Mouse (Mus musculus) myocyte (in vitro differentiated cells): ENCODE measurements around the gene Myo9b. TPM values are rescaled to one million over a fixed set of nuclear protein-coding genes. Genes with fewer than 3 reads are reported as not detected.

ENCODE experiments used
- H3K27me3 ChIP-seq: one replicate; pipeline ENCODE4 v1.6.1; 2011; ENCODE audit not compliant: control insufficient read depth, insufficient read depth, insufficient read length
- H3K36me3 ChIP-seq: one replicate; pipeline ENCODE4 v1.6.1; 2011; ENCODE audit not compliant: control insufficient read depth, insufficient read depth
- H3K4me2 ChIP-seq: one replicate; pipeline ENCODE4 v1.6.1; 2011; ENCODE audit warnings: low read depth, control low read depth
- H3K4me3 ChIP-seq: one replicate; pipeline ENCODE4 v1.5.1; 2011; ENCODE audit warnings: mild to moderate bottlenecking, control low read depth, moderate library complexity
- H3K79me2 ChIP-seq: one replicate; pipeline ENCODE4 v1.6.1; 2011; ENCODE audit not compliant: control insufficient read depth, insufficient read depth
- H3ac ChIP-seq: one replicate; pipeline ENCODE4 v1.6.1; 2011; ENCODE audit not compliant: control insufficient read depth, insufficient read length
- CEBPB ChIP-seq: IDR thresholded peaks from 2 replicates; pipeline ENCODE4 v1.6.1; 2011; ENCODE audit warnings: mild to moderate bottlenecking, moderate library complexity; ENCODE audit not compliant: poor library complexity, insufficient read depth, severe bottlenecking
- E2F4 ChIP-seq: IDR thresholded peaks from one replicate; pipeline ENCODE4 v1.6.1; 2011; ENCODE audit warnings: mild to moderate bottlenecking, control low read depth, moderate library complexity; ENCODE audit not compliant: insufficient read depth
- MAX ChIP-seq: IDR thresholded peaks from one replicate; pipeline ENCODE4 v1.6.1; 2011; ENCODE audit warnings: low read depth, mild to moderate bottlenecking, control low read depth
- MYOD1 ChIP-seq, 3 experiments: IDR thresholded peaks; one replicate each; pipeline ENCODE4 v1.6.1; 2011; ENCODE audit warnings: control low read depth in 2 of 3, low read depth in 2 of 3, mild to moderate bottlenecking in 2 of 3, moderate library complexity in 1 of 3; ENCODE audit not compliant: insufficient read length in 2 of 3, control insufficient read depth in 1 of 3
- MYOG ChIP-seq, 3 experiments: IDR thresholded peaks; one replicate each; pipeline ENCODE4 v1.6.1; 2011; ENCODE audit warnings: control low read depth in 2 of 3, low read depth in 2 of 3, mild to moderate bottlenecking in 2 of 3; ENCODE audit not compliant: insufficient read length in 2 of 3, control insufficient read depth in 1 of 3, insufficient read depth in 1 of 3
- POLR2A ChIP-seq: IDR thresholded peaks from one replicate; pipeline ENCODE4 v1.6.1; 2011; ENCODE audit warnings: low read depth, mild to moderate bottlenecking, control low read depth, moderate library complexity; ENCODE audit not compliant: insufficient read length
- POLR2AphosphoS2 ChIP-seq: IDR thresholded peaks from one replicate; pipeline ENCODE4 v1.6.1; 2011; ENCODE audit warnings: low read depth, control low read depth; ENCODE audit not compliant: insufficient read length
- REST ChIP-seq: IDR thresholded peaks from one replicate; pipeline ENCODE4 v1.6.1; 2011; ENCODE audit warnings: mild to moderate bottlenecking, control low read depth, moderate library complexity; ENCODE audit not compliant: insufficient read depth, insufficient read length
- SRF ChIP-seq: IDR thresholded peaks from one replicate; pipeline ENCODE4 v1.6.1; 2011; ENCODE audit warnings: low read depth; ENCODE audit not compliant: control insufficient read depth, insufficient read length
- TCF12 ChIP-seq: IDR thresholded peaks from one replicate; pipeline ENCODE4 v1.6.1; 2011; ENCODE audit warnings: mild to moderate bottlenecking, control low read depth; ENCODE audit not compliant: poor library complexity, insufficient read depth, severe bottlenecking
- TCF3 ChIP-seq: IDR thresholded peaks from one replicate; pipeline ENCODE4 v1.6.1; 2011; ENCODE audit warnings: low read depth, control low read depth; ENCODE audit not compliant: insufficient read length
- USF1 ChIP-seq: IDR thresholded peaks from one replicate; pipeline ENCODE4 v1.6.1; 2011; ENCODE audit warnings: low read depth, mild to moderate bottlenecking, control low read depth, moderate library complexity
- polyA plus RNA-seq: library from polyadenylated mRNA; unstranded; fragments of >200 nt; fragmentation: generic; extraction: Trizol; gene quantifications from one replicate; pipeline ENCODE4 v1.2.1, GENCODE M21; 2012; ENCODE audit warnings: missing spikeins

Myo9b gene
- polyA plus RNA-seq, 1 experiment: 39.6 TPM

DNA sequence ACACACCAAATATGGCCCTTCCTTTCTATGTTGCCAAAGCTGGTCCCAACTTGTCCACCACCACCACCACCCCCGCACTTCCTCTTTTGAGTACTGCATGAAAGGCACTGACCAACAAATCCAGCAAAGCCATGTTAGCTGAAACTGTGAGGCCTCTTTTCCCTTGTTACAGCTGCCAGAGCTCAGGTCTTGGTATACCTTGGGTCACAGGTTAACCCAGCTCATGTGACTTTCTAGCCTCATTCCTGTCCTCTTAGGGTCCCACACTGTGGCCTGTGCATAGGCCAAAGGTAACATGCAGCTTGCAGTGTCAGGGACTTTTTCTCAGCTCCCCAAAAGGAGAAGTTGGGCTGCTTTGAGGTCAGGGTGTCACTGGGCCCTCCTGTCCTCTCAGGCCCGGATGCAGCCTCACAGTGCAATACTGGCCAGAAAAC lies 23.7 kb downstream of the Myo9b start:
- TF ChIP-seq E2F4: no peak
- no peak for TF ChIP-seq TCF12
- TF ChIP-seq MYOG (IDR thresholded peaks at IDR 0.05; ENCODE audit: control insufficient read depth in 1 of 3, insufficient read depth in 1 of 3, insufficient read length in 2 of 3, low read depth in 2 of 3): no peak
- TF ChIP-seq POLR2A: no peak
- no peak for TF ChIP-seq REST
- no peak for TF ChIP-seq MYOD1 (IDR thresholded peaks at IDR 0.05; ENCODE audit: control insufficient read depth in 1 of 3, insufficient read length in 2 of 3, low read depth in 2 of 3)
- TF ChIP-seq SRF: no peak
- no peak for TF ChIP-seq MAX
- no peak for TF ChIP-seq CEBPB
- no peak for TF ChIP-seq POLR2AphosphoS2
- TF ChIP-seq USF1: no peak
- TF ChIP-seq TCF3: no peak
- Histone ChIP-seq H3K79me2 (peaks cover 43% of the 10 kb centered on the region), H3K36me3 (peaks cover 8% of the 10 kb centered on the region), H3ac (no peak overlapping the region), H3K4me3 (no peak overlapping the region), H3K4me2 (no peak overlapping the region), H3K27me3 (no peaks in the 10 kb centered on the region)

DNA sequence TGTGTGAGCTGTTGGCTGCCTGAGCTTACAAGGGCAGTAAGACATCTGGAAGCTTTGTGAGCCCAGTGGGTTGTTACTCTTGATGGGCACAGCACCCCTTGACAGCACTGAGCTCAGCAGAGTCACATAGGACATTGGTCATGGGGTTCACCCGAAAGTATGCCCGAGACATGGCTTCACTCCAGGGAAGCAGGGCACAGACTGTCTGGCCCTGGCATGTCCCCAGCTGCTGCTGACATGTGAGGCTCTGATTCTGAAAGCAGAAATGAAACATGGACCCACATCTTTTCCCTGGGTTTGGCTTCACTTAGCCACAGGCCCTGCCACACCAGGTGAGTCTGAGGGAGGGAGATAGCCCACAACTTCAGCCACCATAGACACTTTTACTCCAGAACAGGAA lies 24.3 kb downstream of the Myo9b start:
- no peak overlapping the region for H3K4me3 ChIP-seq
- TF ChIP-seq USF1: no peak
- TF ChIP-seq MYOG (IDR thresholded peaks at IDR 0.05; ENCODE audit: control insufficient read depth in 1 of 3, insufficient read depth in 1 of 3, insufficient read length in 2 of 3, low read depth in 2 of 3): no peak
- TF ChIP-seq E2F4: no peak
- no peak for TF ChIP-seq POLR2A
- no peak for TF ChIP-seq TCF3
- no peak for TF ChIP-seq TCF12
- TF ChIP-seq CEBPB: no peak
- no peak for TF ChIP-seq SRF
- TF ChIP-seq MAX: no peak
- no peak for TF ChIP-seq REST
- TF ChIP-seq MYOD1 (IDR thresholded peaks at IDR 0.05; ENCODE audit: control insufficient read depth in 1 of 3, insufficient read length in 2 of 3, low read depth in 2 of 3): no peak
- no peak for TF ChIP-seq POLR2AphosphoS2
- H3ac ChIP-seq: no peak overlapping the region
- H3K36me3 ChIP-seq: peaks cover 8% of the 10 kb centered on the region
- H3K27me3 ChIP-seq: no peaks in the 10 kb centered on the region
- peaks cover 43% of the 10 kb centered on the region for H3K79me2 ChIP-seq
- H3K4me2 ChIP-seq: no peak overlapping the region

DNA sequence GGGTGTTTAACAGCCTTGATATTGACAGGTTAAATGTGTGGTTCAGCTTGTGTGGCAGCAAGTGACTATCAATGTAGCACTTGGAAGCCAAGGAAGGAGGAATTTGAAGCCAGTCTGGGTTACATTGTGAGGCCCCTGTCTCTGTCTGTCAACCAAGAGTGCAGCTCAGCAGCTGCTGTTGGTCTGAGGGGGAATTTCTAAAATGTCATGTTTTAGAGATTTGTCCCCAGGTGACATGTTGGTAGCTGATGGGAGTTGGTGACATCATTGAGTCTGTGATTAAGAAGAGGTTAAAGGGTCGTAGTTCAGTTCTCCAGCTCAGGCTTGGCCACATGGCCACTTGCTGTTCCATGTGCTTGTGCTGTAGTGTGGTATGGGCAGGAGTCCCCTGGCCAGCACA lies 24.9 kb downstream of the Myo9b start:
- Histone ChIP-seq H3ac (no peak overlapping the region), H3K4me3 (no peak overlapping the region), H3K36me3 (peaks cover 14% of the 10 kb centered on the region), H3K4me2 (no peak overlapping the region), H3K79me2 (peaks cover 42% of the 10 kb centered on the region), H3K27me3 (no peaks in the 10 kb centered on the region)
- TF ChIP-seq MYOG (IDR thresholded peaks at IDR 0.05; ENCODE audit: control insufficient read depth in 1 of 3, insufficient read depth in 1 of 3, insufficient read length in 2 of 3, low read depth in 2 of 3): no peak
- TF ChIP-seq POLR2AphosphoS2: no peak
- TF ChIP-seq REST: no peak
- no peak for TF ChIP-seq CEBPB
- no peak for TF ChIP-seq E2F4
- no peak for TF ChIP-seq TCF12
- TF ChIP-seq MAX: no peak

DNA sequence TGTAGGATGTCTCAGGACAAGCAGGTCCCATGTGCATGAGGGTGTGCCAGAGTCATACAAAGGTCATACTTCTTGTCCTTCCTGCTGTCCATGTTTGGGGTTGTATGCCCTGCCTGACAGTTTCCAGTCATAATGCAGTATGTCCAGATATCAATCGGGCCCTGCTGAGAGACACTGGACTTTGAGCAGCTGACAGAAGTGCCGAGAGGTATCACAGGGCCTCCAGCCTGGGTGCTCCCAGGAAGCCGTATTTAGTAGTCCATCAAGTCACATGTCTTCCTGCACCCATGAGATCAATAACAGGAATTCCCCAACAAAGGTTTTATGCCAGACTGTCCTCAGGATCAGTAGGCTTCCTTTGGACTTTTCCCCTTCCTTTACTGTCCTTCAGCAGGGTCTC lies 27.2 kb downstream of the Myo9b start:
- no peak overlapping the region for H3K4me3 ChIP-seq
- no peak overlapping the region for H3K4me2 ChIP-seq
- H3K79me2 ChIP-seq: peaks cover 47% of the 10 kb centered on the region
- no peaks in the 10 kb centered on the region for H3K27me3 ChIP-seq
- H3ac ChIP-seq: no peak overlapping the region
- peaks cover 15% of the 10 kb centered on the region for H3K36me3 ChIP-seq
- TF ChIP-seq POLR2AphosphoS2 (no peak), MYOG (IDR thresholded peaks at IDR 0.05; ENCODE audit: control insufficient read depth in 1 of 3, insufficient read depth in 1 of 3, insufficient read length in 2 of 3, low read depth in 2 of 3) (no peak), REST (no peak), SRF (no peak), TCF3 (no peak), MYOD1 (IDR thresholded peaks at IDR 0.05; ENCODE audit: control insufficient read depth in 1 of 3, insufficient read length in 2 of 3, low read depth in 2 of 3) (no peak)

DNA sequence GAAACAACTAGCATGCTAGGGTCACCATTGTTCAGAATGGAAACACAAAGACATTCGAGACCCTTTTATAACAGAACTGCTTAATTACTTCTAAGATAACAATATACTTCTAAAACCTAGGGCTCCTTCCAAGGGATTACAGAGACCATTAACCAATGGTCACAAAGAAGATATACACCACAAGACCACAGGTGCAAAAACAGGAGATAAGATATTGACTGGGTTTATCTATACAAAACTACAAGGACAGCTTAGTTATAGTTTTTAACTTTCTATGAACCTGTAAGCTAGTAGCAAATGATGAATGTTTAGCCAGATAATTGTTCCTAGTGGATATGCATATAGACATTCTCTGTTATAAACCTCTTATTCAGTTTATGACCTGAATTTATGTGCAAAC lies 30.3 kb downstream of the Myo9b start:
- Histone ChIP-seq H3K4me3 (no peak overlapping the region), H3K27me3 (no peaks in the 10 kb centered on the region), H3K36me3 (peaks cover 15% of the 10 kb centered on the region), H3ac (no peak overlapping the region), H3K79me2 (peaks cover 56% of the 10 kb centered on the region), H3K4me2 (no peak overlapping the region)
- TF ChIP-seq POLR2AphosphoS2 (no peak), SRF (no peak), POLR2A (no peak), TCF12 (no peak), REST (no peak), TCF3 (no peak), USF1 (no peak), MYOD1 (IDR thresholded peaks at IDR 0.05; ENCODE audit: control insufficient read depth in 1 of 3, insufficient read length in 2 of 3, low read depth in 2 of 3) (no peak)
